Mouse (Mus musculus) gastrocnemius, postnatal 25 days (tissue): ENCODE results near the gene Olfr1026. TPM values are rescaled to one million over a fixed set of nuclear protein-coding genes. Genes with fewer than 3 reads are reported as not detected.

Experiments
- DNase-seq: peaks from one replicate; pipeline ENCODE4 v3.0.0; 2022
- long read RNA-seq, 2 experiments: library from polyadenylated mRNA; stranded (forward); transcript quantifications; one replicate each; pipeline ENCODE4 v2.0.0; 2021
- total RNA-seq, 2 experiments: library from RNA; stranded (reverse); gene quantifications; 1 replicate in 1 of 2; 2 replicates in 1 of 2; pipeline ENCODE4 v1.2.3; 2021

Olfr1026 gene
- total RNA-seq = not detected
- long read RNA-seq, experiment 1 = 0 reads
- long read RNA-seq, experiment 2 = 0 reads

GRCm38 (mm10) chr2:85921258-85921657, at the start of gene Olfr1026:
TSS of gene Olfr1026 (plus strand) at chr2:85921558.
- no peak for DNase-seq

DNA sequence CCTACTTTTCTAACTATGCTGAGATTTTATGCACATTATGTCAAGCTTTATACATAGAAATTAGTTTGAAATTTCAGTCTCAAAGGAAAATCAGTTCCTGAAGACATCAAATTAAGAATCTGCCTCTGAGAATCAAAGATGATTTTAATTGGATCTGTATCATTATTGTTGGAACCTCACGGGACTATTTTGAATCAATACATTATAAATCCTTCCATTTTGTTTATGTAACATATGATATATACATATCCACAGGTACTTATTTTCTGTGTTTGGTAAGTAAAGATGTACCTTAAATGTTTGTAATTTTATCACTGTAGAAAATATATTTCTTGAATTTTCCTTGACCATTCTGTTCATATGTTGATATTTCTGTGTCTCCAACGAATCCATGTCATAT, 36.0 kb upstream of the Olfr1026 start, which contains the start of gene Olfr1023:
Gene Olfr1023 (plus strand): TSS at position 301 of the 400 bp plus-strand sequence.
- no peak for DNase-seq

DNA sequence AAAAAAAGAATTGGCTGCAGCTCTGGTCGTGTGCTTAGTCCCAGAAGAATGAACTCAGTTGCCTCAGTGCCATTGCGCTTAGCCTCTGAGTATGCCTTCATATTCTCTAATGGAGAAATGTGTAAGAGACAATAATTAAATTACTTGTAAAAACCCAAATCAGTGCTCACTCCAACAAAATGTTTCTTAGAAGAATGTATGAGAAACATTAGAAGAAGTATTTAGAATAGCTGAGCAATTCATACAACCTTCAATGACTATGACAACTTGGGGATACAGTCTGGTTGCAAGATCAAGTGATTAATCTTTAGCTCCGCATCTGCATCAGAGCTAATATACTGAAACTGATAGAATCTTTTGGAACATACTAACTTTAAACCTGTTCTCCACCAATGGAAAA, 16.4 kb upstream of the Olfr1026 start, which contains the start of gene Olfr1024:
Gene Olfr1024 (minus strand): TSS at position 101 of the 400 bp plus-strand sequence.
- no peak for DNase-seq

GRCm38 (mm10) chr2:85913197-85913596, 8.2 kb upstream of the Olfr1026 start:
- no peak for DNase-seq

GRCm38 (mm10) chr2:85914893-85915292, 6.5 kb upstream of the Olfr1026 start, which contains the start of gene Olfr1025-ps1:
TSS of gene Olfr1025-ps1 (plus strand) at chr2:85915193.
- DNase-seq = no peak

GRCm38 (mm10) chr2:85950137-85950536, 28.8 kb downstream of the Olfr1026 start, which contains the start of gene Olfr1028:
TSS of gene Olfr1028 (plus strand) at chr2:85950437.
- no peak for DNase-seq

GRCm38 (mm10) chr2:85973595-85973994, 52.2 kb downstream of the Olfr1026 start, which contains the start of gene Olfr1029:
TSS of gene Olfr1029 (plus strand) at chr2:85973895.
- DNase-seq = no peak

Other genes starting within 250 kb of the Olfr1026 start
- not detected for gene Olfr1006, start 242.8 kb upstream of the Olfr1026 start, total RNA-seq
- gene Olfr1008, start 232.1 kb upstream of the Olfr1026 start, total RNA-seq = not detected
- gene Olfr1009, start 206.1 kb upstream of the Olfr1026 start, total RNA-seq = not detected
- not detected for gene Olfr1012, start 158.8 kb upstream of the Olfr1026 start, total RNA-seq
- gene Olfr1013, start 154.5 kb upstream of the Olfr1026 start, total RNA-seq = not detected
- not detected for gene Olfr1014, start 148.8 kb upstream of the Olfr1026 start, total RNA-seq
- not detected for gene Olfr1015, start 139.5 kb upstream of the Olfr1026 start, total RNA-seq
- gene Olfr1016, start 119.0 kb upstream of the Olfr1026 start, total RNA-seq = not detected
- not detected for gene Olfr1018, start 103.1 kb upstream of the Olfr1026 start, total RNA-seq
- not detected for gene Olfr1019, start 76.1 kb upstream of the Olfr1026 start, total RNA-seq
- gene Olfr1020, start 74.5 kb upstream of the Olfr1026 start, total RNA-seq = not detected
- gene Olfr1022, start 53.0 kb upstream of the Olfr1026 start, total RNA-seq = not detected
- gene Olfr1023, start 35.9 kb upstream of the Olfr1026 start, total RNA-seq = not detected
- gene Olfr1024, start 16.5 kb upstream of the Olfr1026 start, total RNA-seq = not detected
- gene Olfr1025-ps1, start 6.4 kb upstream of the Olfr1026 start, total RNA-seq = not detected
- gene Olfr1028, start 28.9 kb downstream of the Olfr1026 start, total RNA-seq = not detected
- not detected for gene Olfr1029, start 52.3 kb downstream of the Olfr1026 start, total RNA-seq
- gene Olfr1030, start 57.7 kb downstream of the Olfr1026 start, total RNA-seq = not detected
- not detected for gene Olfr1031, start 68.7 kb downstream of the Olfr1026 start, total RNA-seq
- not detected for gene Olfr1032, start 84.0 kb downstream of the Olfr1026 start, total RNA-seq
- gene Olfr1033, start 99.1 kb downstream of the Olfr1026 start, total RNA-seq = under 1 TPM in 1 of 2 experiments, not detected in 1; 0.08 TPM
- gene Olfr1034, start 124.3 kb downstream of the Olfr1026 start, total RNA-seq = not detected
- not detected for gene Olfr1036, start 152.4 kb downstream of the Olfr1026 start, total RNA-seq
- gene Olfr1037, start 165.8 kb downstream of the Olfr1026 start, total RNA-seq = not detected
- gene Olfr1039, start 214.4 kb downstream of the Olfr1026 start, total RNA-seq = not detected
- not detected for gene Olfr1040, start 225.2 kb downstream of the Olfr1026 start, total RNA-seq
- gene Olfr1042, start 240.3 kb downstream of the Olfr1026 start, total RNA-seq = not detected
- gene Olfr1043, start 246.0 kb downstream of the Olfr1026 start, total RNA-seq = not detected